In genomic region chr19:46286926-46287325, GRCm38 (mm10) we compare ENCODE assay signal across 32 mouse cellular contexts.
"Had no signal": no experiment of that assay in that cellular context is flagged by ENCODE, and none has a peak within 500 bp of the region (broad histone marks: within the 10 kb centered on the region; RNA-seq: fewer than 3 reads in every experiment).

No protein-coding gene starts in this region.

- H3K9ac ChIP-seq: limb, embryonic 12.5 days; limb, embryonic 13.5 days; limb, embryonic 15.5 days; liver, embryonic 12.5 days; liver, embryonic 13.5 days; liver, embryonic 14.5 days; liver, embryonic 15.5 days; liver, postnatal 0 days; lung, embryonic 14.5 days; lung, embryonic 15.5 days; midbrain, embryonic 12.5 days; midbrain, embryonic 13.5 days; midbrain, embryonic 15.5 days had no signal

- H3K4me2 ChIP-seq: limb, embryonic 12.5 days; limb, embryonic 13.5 days; limb, embryonic 15.5 days; liver, embryonic 11.5 days; liver, embryonic 12.5 days; liver, embryonic 13.5 days; liver, embryonic 15.5 days; lung, embryonic 14.5 days; lung, embryonic 15.5 days; midbrain, embryonic 11.5 days; midbrain, embryonic 12.5 days; midbrain, embryonic 13.5 days; midbrain, embryonic 15.5 days had no signal

- H3K27ac ChIP-seq: left cerebral cortex, adult 2 months; limb, embryonic 10.5 days; limb, embryonic 12.5 days; limb, embryonic 13.5 days; limb, embryonic 15.5 days; liver, embryonic 12.5 days; liver, embryonic 13.5 days; liver, embryonic 14.5 days; liver, embryonic 15.5 days; lung, embryonic 15.5 days; macrophage; midbrain, embryonic 10.5 days; midbrain, embryonic 12.5 days; midbrain, embryonic 13.5 days; midbrain, embryonic 15.5 days had no signal

- H3K4me1 ChIP-seq: limb, embryonic 10.5 days; limb, embryonic 12.5 days; limb, embryonic 13.5 days; limb, embryonic 15.5 days; liver, embryonic 12.5 days; liver, embryonic 13.5 days; liver, embryonic 15.5 days; lung, embryonic 15.5 days; megakaryocyte, embryonic 14.5 days; midbrain, embryonic 10.5 days; midbrain, embryonic 12.5 days; midbrain, embryonic 13.5 days; midbrain, embryonic 15.5 days had no signal

- H3K4me3 ChIP-seq: left cerebral cortex, adult 2 months; limb, embryonic 10.5 days; limb, embryonic 12.5 days; limb, embryonic 13.5 days; limb, embryonic 15.5 days; liver, embryonic 12.5 days; liver, embryonic 13.5 days; liver, embryonic 15.5 days; lung, embryonic 15.5 days; megakaryocyte, embryonic 14.5 days; midbrain, embryonic 10.5 days; midbrain, embryonic 12.5 days; midbrain, embryonic 13.5 days; midbrain, embryonic 15.5 days; myocyte had no signal

- DNase-seq: left cerebral cortex, postnatal 4 days; liver; liver, embryonic 13.5 days; liver, postnatal 0 days; lung, adult 18-20 months; lung, adult 2 months; lung, embryonic 14.5 days; lung, postnatal 10 days; lung, postnatal 14 days; lung, postnatal 36 days; lung, postnatal 4 days; midbrain, embryonic 14.5 days had no signal

- H3K27me3 ChIP-seq: limb, embryonic 15.5 days; lung, embryonic 15.5 days; midbrain, embryonic 12.5 days; midbrain, embryonic 13.5 days; midbrain, embryonic 15.5 days had no signal

- ATAC-seq: liver, embryonic 12.5 days; liver, postnatal 0 days; lung, postnatal 0 days; midbrain, embryonic 13.5 days; midbrain, embryonic 15.5 days; midbrain, embryonic 16.5 days had no signal

- H3K9me3 ChIP-seq: limb, embryonic 10.5 days; limb, embryonic 12.5 days; limb, embryonic 13.5 days; limb, embryonic 15.5 days; liver, embryonic 12.5 days; liver, embryonic 13.5 days; liver, embryonic 15.5 days; lung, embryonic 15.5 days; midbrain, embryonic 10.5 days; midbrain, embryonic 12.5 days; midbrain, embryonic 13.5 days; midbrain, embryonic 15.5 days had no signal
